Mouse (Mus musculus): Measurements from ENCODE around the gene Calb2. TPM values are rescaled to one million over a fixed set of nuclear protein-coding genes. Genes with fewer than 3 reads are reported as not detected.

Calb2 gene
- polyA plus RNA-seq, 1 experiment from 2014 or later = 2.8 TPM

DNA sequence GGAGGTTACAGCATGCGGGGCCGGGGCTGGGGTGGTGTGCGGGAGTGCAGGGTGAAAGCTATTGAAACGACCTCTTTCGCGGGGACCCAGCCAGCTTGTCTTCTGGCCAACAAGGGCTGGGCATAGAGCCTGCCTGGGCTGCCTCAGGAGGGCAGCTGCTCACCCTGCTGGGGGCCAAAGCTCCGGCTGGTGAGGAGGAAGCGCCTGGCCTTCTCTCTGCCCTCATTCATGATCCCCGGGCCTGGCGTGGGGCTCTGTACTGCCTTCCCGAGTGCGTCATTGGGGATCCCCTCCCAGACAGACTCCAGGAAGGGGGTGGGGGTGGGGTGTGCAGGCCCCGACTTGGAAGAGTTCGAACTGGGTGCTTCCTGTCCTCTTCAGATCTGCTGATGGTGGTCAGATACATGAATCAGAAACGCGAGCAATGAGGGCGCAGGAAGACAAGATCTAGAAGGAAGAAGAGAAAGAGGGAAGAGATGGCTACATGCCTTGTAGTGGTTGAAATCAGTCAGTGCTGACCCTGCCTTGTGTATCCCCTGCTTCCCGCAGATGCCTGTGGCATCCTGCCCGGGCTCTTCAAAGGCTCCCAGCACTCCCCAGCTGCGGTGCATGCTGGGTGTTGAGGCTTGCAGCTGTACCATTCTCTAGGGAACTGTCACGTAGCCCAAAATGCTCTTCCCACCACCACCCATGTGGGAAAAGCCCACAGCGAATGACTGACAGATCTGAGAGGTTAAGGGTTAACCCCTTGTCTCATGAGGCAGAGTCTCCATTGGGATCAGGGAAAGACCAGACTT lies 9.5 kb upstream of the Calb2 start:
- H3K27ac ChIP-seq = no peak overlapping the region
- H3K4me2 ChIP-seq = peak overlapping the region; percentile 22; the same call in 1 of the 2 replicates
- H3K9ac ChIP-seq = no peak overlapping the region
- no peaks in the 10 kb centered on the region for H3K9me3 ChIP-seq
- H3K27me3 ChIP-seq = 0 out of 2 replicates have a peak, but pooled peaks cover 4% of the 10 kb centered on the region
- H3K4me1 ChIP-seq = peaks cover 8% of the 10 kb centered on the region
- WGBS = 21% methylated on average over 22 of the region's 22 CpGs
- no peak overlapping the region for H3K4me3 ChIP-seq
- no peaks in the 10 kb centered on the region for H3K36me3 ChIP-seq
- ATAC-seq (ENCODE audit: insufficient number of reproducible peaks, low FRiP score, low TSS enrichment, low read depth) = peak; percentile 41; the same call in 1 of the 2 replicates

DNA sequence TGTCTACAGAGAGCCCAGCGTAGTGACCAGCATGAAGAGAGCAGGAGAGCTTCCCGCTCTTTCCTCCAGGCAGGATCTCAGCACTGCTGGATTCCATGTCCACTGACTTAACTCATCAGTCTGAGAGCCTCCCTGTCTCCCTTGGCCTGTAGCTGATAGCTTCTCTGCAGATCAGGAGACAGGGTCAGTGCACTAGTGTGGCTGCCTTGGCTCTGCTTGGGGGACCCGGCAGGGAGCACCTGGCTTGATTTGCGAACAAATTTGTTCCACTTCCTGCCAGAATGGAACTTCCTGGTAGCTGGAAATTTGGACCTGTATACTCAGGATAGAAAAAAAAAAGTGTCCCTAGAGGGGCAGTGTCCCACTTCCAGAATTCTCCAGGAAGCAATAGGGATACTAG lies 6.8 kb upstream of the Calb2 start:
- Histone ChIP-seq H3K9me3 (no peaks in the 10 kb centered on the region), H3K27me3 (peaks cover 10% of the 10 kb centered on the region), H3K4me2 (no peak overlapping the region), H3K27ac (no peak overlapping the region), H3K4me3 (no peak overlapping the region), H3K36me3 (no peaks in the 10 kb centered on the region), H3K9ac (no peak overlapping the region), H3K4me1 (peaks cover 8% of the 10 kb centered on the region)
- WGBS = 81% methylated on average over 4 of the region's 4 CpGs
- ATAC-seq (ENCODE audit: insufficient number of reproducible peaks, low FRiP score, low TSS enrichment, low read depth) = no peak

DNA sequence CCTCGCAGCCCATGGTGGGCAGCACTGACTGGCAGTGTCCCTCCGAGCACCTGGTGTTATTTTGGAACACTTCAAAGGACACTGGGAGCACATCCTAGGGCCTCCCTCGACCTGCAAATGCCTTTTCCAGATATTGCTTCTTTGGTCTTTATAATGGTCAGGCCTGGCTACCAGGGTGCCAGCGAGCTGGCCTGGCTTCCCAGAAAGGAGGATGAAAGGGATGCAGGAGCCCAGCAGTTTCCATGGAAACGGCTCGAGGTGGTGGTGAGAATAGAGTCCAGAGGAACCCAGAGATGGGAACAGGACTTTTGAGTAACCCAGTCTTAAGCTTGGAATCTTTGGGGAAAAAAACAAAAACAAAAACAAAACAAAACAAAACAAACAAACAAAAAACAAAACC lies 4.2 kb upstream of the Calb2 start:
- WGBS = 59% methylated on average over 6 of the region's 6 CpGs
- Histone ChIP-seq H3K4me2 (no peak overlapping the region), H3K36me3 (no peaks in the 10 kb centered on the region)

DNA sequence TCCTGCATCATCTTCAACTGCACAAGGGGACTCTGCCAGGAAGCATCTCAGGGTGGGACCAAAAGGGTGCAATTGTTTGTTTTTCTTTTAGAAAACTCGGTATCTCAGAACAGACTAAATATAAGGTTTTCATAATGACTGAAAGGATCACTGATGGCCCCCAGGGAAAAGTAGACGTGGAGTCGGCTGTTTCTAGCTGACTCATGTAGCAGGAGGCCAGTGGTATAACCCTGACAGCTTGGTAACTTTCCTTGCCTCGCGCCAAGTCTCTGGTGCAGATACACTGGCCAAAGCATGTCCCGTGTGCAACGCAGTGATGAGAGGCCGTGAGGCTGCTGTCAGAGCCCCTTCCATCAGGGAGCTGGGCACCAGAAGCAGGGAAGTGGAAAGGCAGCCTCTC lies 1.7 kb downstream of the Calb2 start:
- H3K9ac ChIP-seq = no peak overlapping the region
- no peak overlapping the region for H3K4me3 ChIP-seq
- 0 out of 2 replicates have a peak, but pooled peaks cover 3% of the 10 kb centered on the region for H3K4me1 ChIP-seq
- H3K27ac ChIP-seq = no peak overlapping the region
- H3K9me3 ChIP-seq = no peaks in the 10 kb centered on the region
- H3K27me3 ChIP-seq = peaks cover 39% of the 10 kb centered on the region
- 69% methylated on average over 8 of the region's 8 CpGs for WGBS
- no peak for ATAC-seq (ENCODE audit: insufficient number of reproducible peaks, low FRiP score, low TSS enrichment, low read depth)
- H3K36me3 ChIP-seq = no peaks in the 10 kb centered on the region
- H3K4me2 ChIP-seq = no peak overlapping the region

More for the DNA sequence above, 4.2 kb upstream of the Calb2 start:
- Histone ChIP-seq H3K9me3 (no peaks in the 10 kb centered on the region), H3K27ac (no peak overlapping the region), H3K27me3 (peaks cover 37% of the 10 kb centered on the region), H3K4me3 (no peak overlapping the region), H3K9ac (no peak overlapping the region), H3K4me1 (peaks cover 4% of the 10 kb centered on the region; the same call in 1 of the 2 replicates)
- ATAC-seq (ENCODE audit: insufficient number of reproducible peaks, low FRiP score, low TSS enrichment, low read depth) = no peak

DNA sequence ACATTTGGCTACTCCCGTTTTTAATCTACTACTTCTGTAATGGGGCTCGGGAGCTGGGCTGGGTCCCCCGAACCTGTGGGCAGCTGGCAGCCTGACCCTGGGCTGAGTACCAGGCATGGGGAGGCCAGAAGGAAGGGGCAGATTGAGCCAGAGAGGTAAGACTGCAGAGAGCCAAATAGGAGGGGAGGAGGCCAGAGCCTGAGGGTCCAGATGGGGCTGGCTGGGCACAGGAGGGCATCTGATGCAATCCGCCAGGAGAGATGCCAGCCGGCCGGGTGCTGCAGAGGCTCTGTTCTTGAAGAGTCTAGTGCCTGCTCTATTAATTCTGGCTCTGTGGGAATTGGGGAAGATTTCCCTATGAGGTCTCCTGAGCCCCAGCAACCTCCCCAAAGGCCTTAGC lies 6.0 kb downstream of the Calb2 start:
- H3K36me3 ChIP-seq = no peaks in the 10 kb centered on the region
- H3K9ac ChIP-seq = no peak overlapping the region
- H3K9me3 ChIP-seq = no peaks in the 10 kb centered on the region
- H3K4me1 ChIP-seq = no peaks in the 10 kb centered on the region
- ATAC-seq (ENCODE audit: insufficient number of reproducible peaks, low FRiP score, low TSS enrichment, low read depth) = no peak
- peaks cover 5% of the 10 kb centered on the region for H3K27me3 ChIP-seq
- WGBS = 75% methylated on average over 6 of the region's 6 CpGs
- H3K4me3 ChIP-seq = no peak overlapping the region
- no peak overlapping the region for H3K4me2 ChIP-seq
- no peak overlapping the region for H3K27ac ChIP-seq

DNA sequence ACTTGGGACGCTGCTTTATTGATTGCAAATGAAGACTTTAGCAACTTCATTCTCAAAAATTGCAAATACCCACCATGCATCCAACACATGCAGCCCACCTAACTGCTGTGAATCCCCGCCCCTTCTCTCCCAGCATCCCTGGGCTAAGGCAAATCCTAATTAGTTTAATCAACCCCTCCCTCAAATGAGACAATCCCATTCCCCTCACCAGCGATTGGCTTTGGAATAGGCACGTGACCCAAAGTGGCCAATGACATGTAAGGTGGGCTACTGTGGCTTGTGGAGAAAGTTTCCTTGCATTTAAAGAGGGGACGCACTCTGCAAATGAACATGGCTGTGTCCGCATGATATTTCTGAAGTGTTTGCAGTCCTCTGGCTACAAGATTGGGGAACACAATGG lies 15.1 kb downstream of the Calb2 start:
- 70% methylated on average over 6 of the region's 6 CpGs for WGBS

DNA sequence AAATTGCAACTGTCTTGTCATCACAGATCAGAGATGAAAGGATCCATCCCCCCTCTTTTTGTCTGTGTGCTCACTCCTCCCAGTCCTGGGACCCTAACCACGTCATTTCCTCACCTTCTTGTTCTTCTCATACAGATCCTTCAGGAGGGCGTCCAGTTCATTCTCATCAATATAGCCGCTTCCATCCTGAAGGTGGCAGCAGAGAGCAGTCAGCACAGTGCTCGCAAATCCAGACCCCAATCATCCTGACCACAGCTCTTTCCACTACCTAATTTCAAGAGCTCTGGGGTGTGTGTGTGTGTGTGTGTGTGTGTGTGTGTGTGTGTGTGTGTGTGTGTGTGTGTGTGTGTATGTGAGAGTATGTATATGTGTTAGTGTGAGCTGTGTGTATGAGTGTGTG lies 22.5 kb downstream of the Calb2 start:
- no peak for ATAC-seq (ENCODE audit: insufficient number of reproducible peaks, low FRiP score, low TSS enrichment, low read depth)

More for the DNA sequence above, 15.1 kb downstream of the Calb2 start:
- Histone ChIP-seq H3K9me3 (no peaks in the 10 kb centered on the region), H3K4me3 (no peak overlapping the region), H3K4me2 (no peak overlapping the region), H3K27ac (no peak overlapping the region), H3K27me3 (no peaks in the 10 kb centered on the region), H3K36me3 (no peaks in the 10 kb centered on the region), H3K4me1 (peaks cover 3% of the 10 kb centered on the region; the same call in 1 of the 2 replicates), H3K9ac (no peak overlapping the region)
- ATAC-seq (ENCODE audit: insufficient number of reproducible peaks, low FRiP score, low TSS enrichment, low read depth) = no peak

DNA sequence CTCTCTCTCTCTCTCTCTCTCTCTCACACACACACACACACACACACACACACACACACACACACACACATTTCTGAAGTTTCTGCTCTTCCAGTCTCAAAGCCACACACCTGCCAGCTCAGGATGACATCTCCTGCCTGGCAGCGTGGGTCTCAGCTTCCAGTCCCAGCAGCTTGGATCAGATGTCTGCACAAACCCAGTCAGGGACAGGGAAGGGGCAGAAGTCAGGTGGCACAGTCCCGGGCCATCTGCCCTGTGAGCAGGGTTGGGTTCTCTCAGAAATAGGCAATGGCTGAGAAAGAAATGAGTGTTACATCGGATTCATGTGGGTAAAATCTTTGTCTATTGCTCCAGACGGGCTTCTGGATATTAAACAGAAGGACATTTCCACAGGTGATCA lies 27.2 kb downstream of the Calb2 start:
- Histone ChIP-seq H3K4me1 (no peaks in the 10 kb centered on the region), H3K4me2 (no peak overlapping the region), H3K4me3 (no peak overlapping the region), H3K9ac (no peak overlapping the region), H3K27ac (no peak overlapping the region), H3K36me3 (no peaks in the 10 kb centered on the region), H3K9me3 (no peaks in the 10 kb centered on the region), H3K27me3 (0 out of 2 replicates have a peak, but pooled peaks cover 6% of the 10 kb centered on the region)
- WGBS = 73% methylated on average over 4 of the region's 4 CpGs
- ATAC-seq (ENCODE audit: insufficient number of reproducible peaks, low FRiP score, low TSS enrichment, low read depth) = no peak

More for the DNA sequence above, 22.5 kb downstream of the Calb2 start:
- H3K4me1 ChIP-seq = no peaks in the 10 kb centered on the region
- WGBS = 1% methylated on average over 4 of the region's 4 CpGs
- no peak overlapping the region for H3K4me2 ChIP-seq
- H3K4me3 ChIP-seq = no peak overlapping the region
- no peak overlapping the region for H3K9ac ChIP-seq
- 0 out of 2 replicates have a peak, but pooled peaks cover 6% of the 10 kb centered on the region for H3K27me3 ChIP-seq
- H3K9me3 ChIP-seq = no peaks in the 10 kb centered on the region
- no peaks in the 10 kb centered on the region for H3K36me3 ChIP-seq
- no peak overlapping the region for H3K27ac ChIP-seq

DNA sequence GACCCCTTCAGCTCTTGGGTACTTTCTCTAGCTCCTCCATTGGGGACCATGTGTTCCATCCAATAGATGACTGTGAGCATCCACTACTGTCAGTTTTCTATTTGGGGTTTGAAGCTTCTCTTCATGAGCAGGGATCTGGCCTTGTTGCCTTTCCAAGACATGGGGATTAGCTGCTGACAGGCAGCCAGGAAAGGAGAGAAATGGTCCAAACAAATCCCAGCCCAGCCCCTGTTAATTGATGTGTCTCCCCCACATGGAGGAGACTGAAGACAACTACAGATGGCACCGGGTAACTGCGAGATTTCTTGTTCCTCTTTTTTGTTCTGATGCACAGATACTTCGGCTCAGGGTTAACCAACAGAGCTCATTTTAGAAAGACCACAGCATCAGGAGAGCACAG lies 27.9 kb downstream of the Calb2 start:
- Histone ChIP-seq H3K4me1 (no peaks in the 10 kb centered on the region), H3K9ac (no peak overlapping the region), H3K27ac (no peak overlapping the region), H3K27me3 (0 out of 2 replicates have a peak, but pooled peaks cover 6% of the 10 kb centered on the region), H3K4me3 (no peak overlapping the region), H3K9me3 (no peaks in the 10 kb centered on the region), H3K4me2 (no peak overlapping the region), H3K36me3 (no peaks in the 10 kb centered on the region)
- no peak for ATAC-seq (ENCODE audit: insufficient number of reproducible peaks, low FRiP score, low TSS enrichment, low read depth)
- WGBS = 74% methylated on average over 3 of the region's 3 CpGs

DNA sequence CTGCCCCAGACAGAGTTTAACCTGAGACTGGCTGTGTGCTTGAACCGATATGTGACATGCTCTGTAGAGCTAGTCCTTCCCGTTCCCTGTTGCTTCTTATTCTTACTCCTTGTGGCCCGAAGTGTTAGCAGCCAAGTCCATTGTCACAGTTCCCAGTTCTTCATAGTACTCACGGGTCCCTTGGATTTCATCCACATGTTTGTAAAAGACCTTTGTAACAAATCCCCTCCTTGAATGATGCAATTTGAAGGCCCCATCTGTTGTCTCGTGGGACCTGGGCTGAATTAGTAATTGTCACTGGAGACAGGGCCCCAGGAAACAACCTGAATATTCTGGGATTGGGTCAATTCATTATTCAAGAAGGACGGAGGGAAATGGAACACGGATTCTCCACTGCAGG lies 32.5 kb downstream of the Calb2 start:
- Histone ChIP-seq H3K36me3 (no peaks in the 10 kb centered on the region), H3K27ac (no peak overlapping the region), H3K4me3 (no peak overlapping the region), H3K27me3 (no peaks in the 10 kb centered on the region), H3K9ac (no peak overlapping the region), H3K9me3 (no peaks in the 10 kb centered on the region), H3K4me2 (no peak overlapping the region), H3K4me1 (no peaks in the 10 kb centered on the region)
- no peak for ATAC-seq (ENCODE audit: insufficient number of reproducible peaks, low FRiP score, low TSS enrichment, low read depth)
- WGBS = 73% methylated on average over 7 of the region's 7 CpGs

DNA sequence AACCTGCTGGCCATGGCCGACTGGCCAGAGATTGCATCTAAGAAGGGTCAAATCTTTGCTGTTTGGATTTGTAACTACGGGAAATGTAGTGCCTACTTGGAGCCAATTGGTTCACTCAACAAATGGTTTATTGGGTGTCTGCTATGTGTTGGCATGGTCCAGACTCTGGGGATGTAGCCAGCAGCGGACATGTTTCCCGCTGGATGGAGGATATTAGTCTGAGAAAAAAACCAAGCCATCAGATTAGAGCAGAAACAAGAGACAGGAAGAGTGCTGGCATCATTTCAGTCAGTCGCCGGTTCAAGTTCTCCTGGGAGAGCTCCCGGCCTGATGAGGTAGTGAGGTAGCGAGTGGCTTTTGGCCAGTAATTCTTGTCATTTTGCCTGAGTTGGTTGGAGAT lies 33.8 kb downstream of the Calb2 start:
- no peak for ATAC-seq (ENCODE audit: insufficient number of reproducible peaks, low FRiP score, low TSS enrichment, low read depth)
- Histone ChIP-seq H3K4me3 (no peak overlapping the region), H3K36me3 (no peaks in the 10 kb centered on the region), H3K4me1 (no peaks in the 10 kb centered on the region), H3K9me3 (no peaks in the 10 kb centered on the region), H3K4me2 (no peak overlapping the region), H3K27ac (no peak overlapping the region), H3K9ac (no peak overlapping the region), H3K27me3 (no peaks in the 10 kb centered on the region)
- WGBS = 71% methylated on average over 8 of the region's 8 CpGs

DNA sequence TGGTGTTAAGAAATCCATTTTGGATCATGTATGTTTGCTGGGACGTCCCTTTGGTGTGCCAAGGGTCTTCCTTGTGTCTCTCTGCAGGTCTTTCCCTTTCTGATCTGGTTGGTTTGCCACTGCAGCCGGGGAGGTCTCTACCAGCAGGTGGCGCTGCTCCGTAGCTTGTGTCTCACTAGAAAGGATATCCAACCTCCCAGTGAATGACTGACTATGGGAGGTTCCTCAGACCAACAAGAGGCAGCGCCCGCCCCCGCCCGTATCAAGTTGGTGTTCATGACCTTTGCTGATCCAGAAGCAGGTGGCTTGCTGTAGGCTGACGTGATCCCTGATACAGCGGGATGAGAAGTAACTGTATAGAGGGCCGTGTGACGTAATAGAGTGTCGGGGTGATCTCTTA lies 37.5 kb downstream of the Calb2 start:
- no peak for ATAC-seq (ENCODE audit: insufficient number of reproducible peaks, low FRiP score, low TSS enrichment, low read depth)
- no peak overlapping the region for H3K4me2 ChIP-seq
- WGBS = 21% methylated on average over 13 of the region's 13 CpGs
- no peak overlapping the region for H3K27ac ChIP-seq
- no peak overlapping the region for H3K4me3 ChIP-seq
- H3K27me3 ChIP-seq = 0 out of 2 replicates have a peak, but pooled peaks cover 3% of the 10 kb centered on the region
- H3K9me3 ChIP-seq = no peaks in the 10 kb centered on the region
- no peaks in the 10 kb centered on the region for H3K4me1 ChIP-seq
- no peaks in the 10 kb centered on the region for H3K36me3 ChIP-seq
- H3K9ac ChIP-seq = no peak overlapping the region

Data from limb, embryonic 15.5 days (tissue).